Mouse (Mus musculus) lung, postnatal 14 days (tissue): ENCODE results near the gene Nat8f3.
"Not testable (repeated sequence)": the region's sequence is repeated elsewhere in the genome, so short reads cannot be mapped to it uniquely, and the experiment has no call there.

ENCODE experiments used
- DNase-seq: peaks from one replicate; pipeline ENCODE4 v3.0.0; 2021

The Nat8f3 gene

GRCm38 (mm10) chr6:85765532-85765931, at the start of gene Nat8f3:
TSS of gene Nat8f3 (minus strand) at chr6:85765754.
- DNase-seq, result peak; percentile 46

GRCm38 (mm10) chr6:85813339-85813738, 47.8 kb upstream of the Nat8f3 start:
- no peak for DNase-seq

GRCm38 (mm10) chr6:85810942-85811537, 45.5 kb upstream of the Nat8f3 start:
- not testable (repeated sequence) for DNase-seq

- DNase-seq, result not testable (repeated sequence)
Measured at GRCm38 (mm10) chr6:85810514-85810913, 45.0 kb upstream of the Nat8f3 start.

- DNase-seq, result not testable (repeated sequence)
Measured at GRCm38 (mm10) chr6:85809784-85810183, 44.2 kb upstream of the Nat8f3 start.

GRCm38 (mm10) chr6:85803180-85803579, 37.6 kb upstream of the Nat8f3 start:
- peak; percentile 8 for DNase-seq

- DNase-seq, result not testable (repeated sequence)
Measured at GRCm38 (mm10) chr6:85763127-85764070, 2.2 kb downstream of the Nat8f3 start.

GRCm38 (mm10) chr6:85762678-85763077, 2.9 kb downstream of the Nat8f3 start:
- not testable (repeated sequence) for DNase-seq

- not testable (repeated sequence) for DNase-seq
Measured at GRCm38 (mm10) chr6:85755705-85756249, 9.8 kb downstream of the Nat8f3 start.

GRCm38 (mm10) chr6:85713105-85713504, 52.4 kb downstream of the Nat8f3 start, which contains the start of gene Nat8f7:
TSS of gene Nat8f7 (minus strand) at chr6:85713205.
- DNase-seq, result peak; percentile 4

GRCm38 (mm10) chr6:85709607-85710006, 55.9 kb downstream of the Nat8f3 start:
- not testable (repeated sequence) for DNase-seq

- not testable (repeated sequence) for DNase-seq
Measured at GRCm38 (mm10) chr6:85709206-85709605, 56.3 kb downstream of the Nat8f3 start.

- DNase-seq, result peak; percentile 60
Measured at GRCm38 (mm10) chr6:85701943-85702342, 63.6 kb downstream of the Nat8f3 start.
